Mouse (Mus musculus) embryo, embryonic 11 days (tissue): Measurements from ENCODE around the gene Hsd17b2.
A peak's percentile ranks its signal among the peaks of the same experiment; 100 is the strongest.

ENCODE experiments used
- DNase-seq: peaks from one replicate; pipeline ENCODE4 v3.0.0-alpha.2; 2015

Gene Hsd17b2

GRCm38 (mm10) chr8:117776075-117776474, 74.4 kb downstream of the Hsd17b2 start:
- DNase-seq: no peak

GRCm38 (mm10) chr8:117778531-117779322, 77.0 kb downstream of the Hsd17b2 start:
- DNase-seq: no peak

- DNase-seq: no peak
Measured at GRCm38 (mm10) chr8:117779344-117779743, 77.6 kb downstream of the Hsd17b2 start.

- DNase-seq: no peak
Measured at GRCm38 (mm10) chr8:117781375-117782129, 79.8 kb downstream of the Hsd17b2 start.

- no peak for DNase-seq
Measured at GRCm38 (mm10) chr8:117783021-117783420, 81.3 kb downstream of the Hsd17b2 start.

- no peak for DNase-seq
Measured at GRCm38 (mm10) chr8:117786428-117786827, 84.7 kb downstream of the Hsd17b2 start.

GRCm38 (mm10) chr8:117792616-117793144, 91.0 kb downstream of the Hsd17b2 start:
- no peak for DNase-seq

- no peak for DNase-seq
Measured at GRCm38 (mm10) chr8:117794581-117794980, 92.9 kb downstream of the Hsd17b2 start.

- no peak for DNase-seq
Measured at GRCm38 (mm10) chr8:117796464-117796863, 94.8 kb downstream of the Hsd17b2 start.

GRCm38 (mm10) chr8:117798066-117798465, 96.4 kb downstream of the Hsd17b2 start:
- DNase-seq: no peak

GRCm38 (mm10) chr8:117801443-117802298, 100.0 kb downstream of the Hsd17b2 start, which contains the start of gene Mphosph6:
TSS of gene Mphosph6 (minus strand) at chr8:117801943.
- DNase-seq: peak; percentile 100

GRCm38 (mm10) chr8:117802299-117802689, 100.6 kb downstream of the Hsd17b2 start:
- no peak for DNase-seq

- DNase-seq: no peak
Measured at GRCm38 (mm10) chr8:117805419-117805818, 103.7 kb downstream of the Hsd17b2 start.
